Mouse (Mus musculus) v-Abl transformed pro-B cells (cell line): Measurements from ENCODE around the gene Cltc.

ENCODE experiments used
- in situ Hi-C, 2 experiments: fragments of 400-800 bp; cut with MboI; formaldehyde crosslinking; loops; one replicate each; pipeline ENCODE4 v1.15.1; 2025; ENCODE audit not compliant: unreplicated experiment in 2 of 2

Cltc gene

GRCm38 (mm10) chr11:86690383-86690782, 67.0 kb downstream of the Cltc start:
- in situ Hi-C loops = no loop called here

- in situ Hi-C loops = no loop called here
Observed at GRCm38 (mm10) chr11:86685366-86685765, 72.0 kb downstream of the Cltc start.

- in situ Hi-C loops = loop anchor here in 1 of 2 experiments (5.0 kb wide), 1 partner anchor 78 kb away; no protein-coding TSS in a partner anchor
Observed at GRCm38 (mm10) chr11:86684126-86685012, 73.0 kb downstream of the Cltc start.

GRCm38 (mm10) chr11:86683395-86684125, 73.8 kb downstream of the Cltc start, which contains the start of the genes Vmp1 and Ptrh2:
TSS of gene Vmp1 (minus strand) at chr11:86683836.
TSS of gene Ptrh2 (plus strand) at chr11:86683985.
- in situ Hi-C loops = loop anchor here in 1 of 2 experiments (5.0 kb wide), 1 partner anchor 79 kb away; no protein-coding TSS in a partner anchor

GRCm38 (mm10) chr11:86682861-86683260, 74.5 kb downstream of the Cltc start:
- in situ Hi-C loops = loop anchor here in 1 of 2 experiments (5.0 kb wide), 1 partner anchor 79 kb away; no protein-coding TSS in a partner anchor

DNA sequence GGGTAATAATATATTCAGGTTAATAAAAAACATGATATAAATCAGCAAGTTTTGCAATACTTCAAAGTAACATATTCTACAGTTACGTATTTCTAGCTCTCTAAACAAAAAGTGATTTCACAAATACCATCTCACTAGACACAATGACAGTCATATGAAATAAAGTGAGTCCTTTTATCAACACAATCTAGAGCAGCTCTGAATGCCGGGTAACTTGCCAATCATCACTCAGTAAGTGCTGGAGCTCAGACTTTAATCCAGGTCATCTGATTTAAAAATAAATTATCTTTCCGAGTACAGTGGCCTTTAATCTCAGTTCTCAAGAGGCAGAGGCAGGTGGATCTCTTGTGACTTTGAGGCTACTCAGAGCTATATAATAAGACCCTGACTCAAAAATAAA, 75.9 kb downstream of the Cltc start:
- in situ Hi-C loops = loop anchor here in 1 of 2 experiments (5.0 kb wide), 1 partner anchor 81 kb away; no protein-coding TSS in a partner anchor

GRCm38 (mm10) chr11:86680729-86681128, 76.6 kb downstream of the Cltc start:
- in situ Hi-C loops = loop anchor here in 1 of 2 experiments (5.0 kb wide), 1 partner anchor 82 kb away; no protein-coding TSS in a partner anchor

- in situ Hi-C loops = no loop called here
Observed at GRCm38 (mm10) chr11:86678957-86679356, 78.4 kb downstream of the Cltc start.

- in situ Hi-C loops = no loop called here
Observed at GRCm38 (mm10) chr11:86675520-86675919, 81.8 kb downstream of the Cltc start.

GRCm38 (mm10) chr11:86672772-86673171, 84.6 kb downstream of the Cltc start:
- in situ Hi-C loops = loop anchor here (25.0 kb wide), 3 partner anchors 340 to 835 kb away; partner anchors contain the start of genes Gm11444 (in 1 of the 2) and Tbx2 (in 1 of the 2)

DNA sequence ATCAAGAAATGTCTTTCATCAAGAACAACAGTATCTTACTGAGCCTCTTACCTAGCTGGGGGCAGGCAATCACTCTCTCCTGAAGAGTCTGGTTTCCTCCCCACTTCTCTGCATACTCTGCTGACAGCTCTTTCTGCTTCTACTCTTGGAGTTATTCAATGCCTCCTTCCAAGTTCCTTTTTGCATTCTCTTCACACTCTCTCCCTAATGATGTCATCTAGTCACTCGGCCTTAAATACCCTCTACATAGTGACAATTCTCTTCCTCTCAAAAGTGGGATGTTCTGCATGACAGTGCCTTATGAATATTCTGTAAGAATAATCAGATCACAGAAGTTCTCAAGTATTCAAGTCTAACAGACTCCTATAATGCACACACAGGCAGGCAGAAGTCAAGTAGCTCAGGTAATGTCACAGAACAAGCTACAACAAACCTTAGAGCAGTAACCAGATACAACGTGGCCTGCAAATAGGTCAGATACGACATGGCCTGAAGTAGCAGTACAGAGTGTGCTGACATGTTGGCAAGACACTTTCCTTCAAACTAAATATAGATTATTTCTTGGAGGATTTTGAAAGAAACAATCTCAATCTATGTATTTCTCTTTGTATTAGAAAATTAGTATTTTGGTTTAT, 86.2 kb downstream of the Cltc start:
- in situ Hi-C loops = loop anchor here (25.0 kb wide), 3 partner anchors 341 to 834 kb away; partner anchors contain the start of genes Gm11444 (in 1 of the 2) and Tbx2 (in 1 of the 2)

GRCm38 (mm10) chr11:86668169-86668568, 89.2 kb downstream of the Cltc start:
- in situ Hi-C loops = loop anchor here (25.0 kb wide), 3 partner anchors 344 to 831 kb away; partner anchors contain the start of genes Gm11444 (in 1 of the 2) and Tbx2 (in 1 of the 2)

GRCm38 (mm10) chr11:86667553-86667952, 89.8 kb downstream of the Cltc start:
- in situ Hi-C loops = loop anchor here (25.0 kb wide), 3 partner anchors 345 to 830 kb away; partner anchors contain the start of genes Gm11444 (in 1 of the 2) and Tbx2 (in 1 of the 2)

GRCm38 (mm10) chr11:86664406-86664805, 93.0 kb downstream of the Cltc start:
- in situ Hi-C loops = loop anchor here (25.0 kb wide), 3 partner anchors 348 to 827 kb away; partner anchors contain the start of genes Gm11444 (in 1 of the 2) and Tbx2 (in 1 of the 2)

DNA sequence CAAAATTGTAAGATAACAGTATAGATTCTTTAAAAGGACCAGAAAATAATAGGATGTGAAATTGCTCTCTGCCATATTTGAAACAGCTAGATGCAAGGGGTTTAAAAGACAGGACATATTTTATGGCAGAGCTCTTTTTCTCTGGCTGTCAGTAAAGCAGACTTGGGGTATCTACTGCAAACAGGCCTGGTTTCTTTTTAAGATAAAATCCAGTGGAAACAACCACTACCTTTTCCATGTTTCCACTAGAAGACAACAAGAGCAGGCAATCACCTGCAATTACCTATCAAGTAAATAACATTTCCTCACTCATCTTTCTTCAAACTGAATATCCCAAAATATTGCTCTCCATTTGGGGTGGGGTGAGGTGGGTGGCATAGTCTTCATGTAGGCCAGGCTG, 93.4 kb downstream of the Cltc start:
- in situ Hi-C loops = loop anchor here (25.0 kb wide), 3 partner anchors 348 to 827 kb away; partner anchors contain the start of genes Gm11444 (in 1 of the 2) and Tbx2 (in 1 of the 2)

DNA sequence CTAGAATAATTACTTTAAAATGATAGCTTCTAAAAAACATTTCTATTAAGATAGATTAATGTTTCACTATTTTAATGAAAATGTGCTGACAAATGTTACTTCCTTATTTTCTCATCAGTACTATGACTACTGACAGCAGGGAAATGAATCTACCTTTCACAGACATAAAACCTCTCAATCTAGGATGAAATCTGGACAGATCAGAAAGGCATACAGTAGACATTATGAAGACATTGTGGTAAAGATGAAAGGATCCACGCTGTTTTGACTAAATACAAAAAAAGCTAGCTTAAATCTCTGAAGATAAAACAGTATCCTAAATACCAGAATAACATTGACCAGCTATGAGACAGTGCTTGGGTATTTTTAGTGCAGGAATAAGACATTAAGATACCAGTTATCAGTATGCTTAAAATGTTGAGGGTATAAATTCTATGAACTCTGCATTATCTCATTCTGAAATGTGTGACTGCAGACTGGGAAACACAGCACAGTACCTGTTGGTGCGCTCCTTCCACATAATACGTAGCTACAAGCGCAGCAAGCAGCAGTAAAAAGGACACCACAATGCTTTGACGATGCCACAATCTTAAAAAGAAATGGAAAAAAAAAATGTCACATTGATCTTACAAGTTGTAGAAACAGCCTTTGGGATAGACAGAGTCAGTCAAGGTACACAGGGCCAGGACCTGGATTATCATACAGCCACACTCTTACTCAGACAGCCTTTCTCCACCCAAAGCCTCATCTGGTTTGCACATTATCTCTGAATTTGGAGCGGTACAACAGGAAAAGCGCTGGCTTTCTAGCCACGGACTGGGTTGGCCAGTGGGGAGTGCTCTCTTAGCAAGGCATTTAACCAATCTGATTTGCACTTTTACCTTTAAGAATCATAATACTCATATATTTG, 94.1 kb downstream of the Cltc start:
- in situ Hi-C loops = loop anchor here (25.0 kb wide), 3 partner anchors 349 to 826 kb away; partner anchors contain the start of genes Gm11444 (in 1 of the 2) and Tbx2 (in 1 of the 2)

- in situ Hi-C loops = loop anchor here (5.0 to 25.0 kb wide), 5 partner anchors 91 to 821 kb away; partner anchors contain the start of genes Gm11444 (in 1 of the 2) and Tbx2 (in 1 of the 2)
Observed at GRCm38 (mm10) chr11:86657863-86658262, 99.5 kb downstream of the Cltc start.

- in situ Hi-C loops = loop anchor here (5.0 to 25.0 kb wide), 5 partner anchors 90 to 820 kb away; partner anchors contain the start of genes Gm11444 (in 1 of the 2) and Tbx2 (in 1 of the 2)
Observed at GRCm38 (mm10) chr11:86656849-86657567, 100.4 kb downstream of the Cltc start.
